Mouse (Mus musculus) lung, adult 2 months (tissue): Measurements from ENCODE around the gene Zcchc18. TPM values are rescaled to one million over a fixed set of nuclear protein-coding genes. Genes with fewer than 3 reads are reported as not detected.

Source experiments
- DNase-seq: peaks from one replicate; pipeline ENCODE4 v3.0.0; 2022
- H3K4me1 ChIP-seq: fragments of 200-500 bp; 2 replicates; pipeline ENCODE4 v1.6.1; 2011; ENCODE audit warnings: low read length; ENCODE audit not compliant: control insufficient read depth, insufficient read depth
- H3K4me3 ChIP-seq: fragments of 200-500 bp; replicated peaks from 2 replicates; pipeline ENCODE3; 2011; ENCODE audit warnings: low read depth, mild to moderate bottlenecking, control low read depth, low read length; ENCODE audit errors: extremely low read depth
- CTCF ChIP-seq: fragments of 200-500 bp; IDR thresholded peaks from 2 replicates; pipeline ENCODE4 v1.5.1; 2011; ENCODE audit warnings: mild to moderate bottlenecking, low read length, control low read depth; ENCODE audit not compliant: insufficient read depth
- POLR2A ChIP-seq: fragments of 200-500 bp; IDR thresholded peaks from 2 replicates; pipeline ENCODE4 v1.6.1; 2011; ENCODE audit warnings: low read depth, mild to moderate bottlenecking, control low read depth, low read length, borderline replicate concordance; ENCODE audit errors: extremely low read depth
- WGBS: fragments of 180-500 bp; shearing (Covaris S2); methylation state at CpG from one replicate; pipeline ENCODE4 v1.1.7; 2018; 5-methylcytosine and 5-hydroxymethylcytosine counted together
- polyA plus RNA-seq: library from polyadenylated mRNA; depleted of rRNA; stranded (reverse); fragments of >200 nt; gene quantifications from 2 replicates; pipeline ENCODE4 v1.2.3, GENCODE M21; 2012; rRNA removed

Zcchc18 gene
- polyA plus RNA-seq, 1 experiment: 0.34 TPM

GRCm38 (mm10) chrX:137037470-137037999 is 44.6 kb downstream of the Zcchc18 start:
- 29% methylated on average over 12 of the region's 12 CpGs for WGBS
- no peaks in the 10 kb centered on the region for H3K4me1 ChIP-seq
- H3K4me3 ChIP-seq: peak overlapping the region; percentile 98
- DNase-seq: no peak
- TF ChIP-seq CTCF (no peak), POLR2A (no peak)

GRCm38 (mm10) chrX:137038000-137038483 is 45.1 kb downstream of the Zcchc18 start, which contains the start of gene Slc25a53:
Gene Slc25a53, minus strand, starts transcription at chrX:137038302.
- H3K4me1 ChIP-seq: no peaks in the 10 kb centered on the region
- peak; percentile 25; the same call in 1 of the 2 replicates for TF ChIP-seq POLR2A
- TF ChIP-seq CTCF: no peak
- peak within 1 kb of the TSS; percentile 98 for H3K4me3 ChIP-seq
- 32% methylated on average over 31 of the region's 31 CpGs for WGBS
- peak; percentile 81 for DNase-seq

GRCm38 (mm10) chrX:137038502-137038901 is 45.5 kb downstream of the Zcchc18 start:
- peak overlapping the region; percentile 98 for H3K4me3 ChIP-seq
- DNase-seq: no peak
- no peak for TF ChIP-seq POLR2A
- H3K4me1 ChIP-seq: no peaks in the 10 kb centered on the region
- 50% methylated on average over 7 of the region's 7 CpGs for WGBS

Other genes with a start within 250 kb of the Zcchc18 start
- gene Morf4l2, start 249.5 kb upstream of the Zcchc18 start, polyA plus RNA-seq: 24.2 and 43.0 TPM in 2 replicates
- gene Glra4, start 213.0 kb upstream of the Zcchc18 start, polyA plus RNA-seq: not detected in 2 replicates
- gene Plp1, start 170.5 kb upstream of the Zcchc18 start, polyA plus RNA-seq: 3.1 and 5.8 TPM in 2 replicates
- gene Rab9b, start 124.4 kb upstream of the Zcchc18 start, polyA plus RNA-seq: not detected in 2 replicates
- not detected in 2 replicates for gene H2bfm, start 65.8 kb upstream of the Zcchc18 start, polyA plus RNA-seq
- gene Tmsb15b2, start 17.7 kb upstream of the Zcchc18 start, polyA plus RNA-seq: not detected in 2 replicates
- gene Tmsb15l, start 16.3 kb upstream of the Zcchc18 start, polyA plus RNA-seq: 0.25 and 0.49 TPM in 2 replicates
- gene Tmsb15b1, start 16.3 kb upstream of the Zcchc18 start, polyA plus RNA-seq: 0.62 TPM in 1 of 2 replicates, not detected in the other
- gene Slc25a53, start 45.1 kb downstream of the Zcchc18 start, polyA plus RNA-seq: 3.6 and 4.3 TPM in 2 replicates
- 1.0 and 1.3 TPM in 2 replicates for gene Fam199x, start 56.4 kb downstream of the Zcchc18 start, polyA plus RNA-seq
- gene Esx1, start 128.9 kb downstream of the Zcchc18 start, polyA plus RNA-seq: not detected in 2 replicates